Mouse (Mus musculus) heart, postnatal 0 days (tissue): Measurements from ENCODE around the gene Kcnk1.

ENCODE experiments used
- CTCF ChIP-seq: IDR thresholded peaks from 2 replicates; pipeline ENCODE4 v1.5.1; 2016; ENCODE audit warnings: antibody characterized with exemption, control low read depth, low read depth
- EP300 ChIP-seq: IDR thresholded peaks from 2 replicates; pipeline ENCODE4 v1.6.1; 2016; ENCODE audit warnings: antibody characterized with exemption, low read depth

- TF ChIP-seq CTCF (no peak), EP300 (no peak)
Observed at GRCm38 (mm10) chr8:126064587-126065145, 69.7 kb downstream of the Kcnk1 start.
